Mouse (Mus musculus): Measurements from ENCODE around the gene Il5.

The Il5 gene

DNA sequence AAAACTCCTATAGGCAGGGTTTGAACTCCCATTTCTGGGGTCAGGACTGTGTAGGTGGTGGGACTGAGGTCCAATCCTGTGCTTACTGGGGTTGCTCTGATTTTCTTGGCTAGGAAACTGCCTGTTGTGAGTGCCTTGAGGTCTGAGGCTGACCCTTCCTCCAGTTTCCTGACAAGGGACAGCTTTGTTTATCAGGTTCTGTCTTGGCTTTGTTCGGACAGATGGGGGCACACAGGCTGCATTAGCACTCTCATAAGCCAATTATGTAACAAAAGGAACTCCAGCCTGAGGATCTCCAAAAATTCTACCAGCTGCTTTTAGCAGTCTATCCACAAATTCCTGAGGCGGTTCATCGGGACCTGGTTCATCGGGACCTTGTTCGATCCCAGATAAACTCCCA is 21.8 kb downstream of the Il5 start:
- no peak for DNase-seq (ENCODE audit: low read depth)

DNA sequence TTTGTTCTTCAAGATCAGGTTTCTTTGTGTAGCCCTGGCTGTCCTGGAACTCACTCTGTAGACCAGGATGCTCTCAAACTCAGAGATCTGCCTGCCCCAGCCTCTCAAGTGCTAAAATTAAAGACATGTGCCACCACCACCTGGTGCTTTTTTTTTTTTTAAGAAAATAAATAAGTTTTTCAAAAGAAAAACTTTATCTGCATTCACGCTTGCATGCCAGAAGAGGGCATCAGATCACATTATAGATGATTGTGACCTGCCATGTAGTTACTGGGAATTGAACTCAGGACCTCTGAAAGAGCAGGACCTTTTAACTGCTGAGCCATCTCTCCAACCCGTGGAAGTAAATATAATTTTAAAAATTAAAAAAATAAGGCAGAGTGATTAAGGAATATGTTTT is 24.7 kb downstream of the Il5 start:
- DNase-seq (ENCODE audit: low read depth), result no peak

DNA sequence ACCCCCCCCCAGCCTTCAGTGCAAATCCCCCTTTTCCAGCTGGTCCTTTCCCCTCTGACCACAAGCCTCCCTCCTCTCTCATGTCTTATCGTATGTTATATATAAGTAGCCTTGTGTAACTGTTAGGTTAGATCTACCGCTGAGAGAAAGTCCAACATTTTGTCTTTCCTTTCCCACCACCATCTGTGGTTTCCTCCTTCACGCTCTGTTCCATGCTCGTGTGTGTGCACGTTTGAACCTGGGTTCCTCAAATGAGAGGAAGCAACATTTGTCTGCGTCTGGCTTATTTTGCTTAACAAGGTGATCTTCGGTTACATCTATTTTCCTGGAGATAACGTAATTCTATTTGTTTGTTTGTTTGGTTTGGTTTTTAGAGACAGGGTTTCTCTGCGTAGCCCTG is 27.4 kb downstream of the Il5 start:
- peak; percentile 65 for DNase-seq (ENCODE audit: low read depth)

DNA sequence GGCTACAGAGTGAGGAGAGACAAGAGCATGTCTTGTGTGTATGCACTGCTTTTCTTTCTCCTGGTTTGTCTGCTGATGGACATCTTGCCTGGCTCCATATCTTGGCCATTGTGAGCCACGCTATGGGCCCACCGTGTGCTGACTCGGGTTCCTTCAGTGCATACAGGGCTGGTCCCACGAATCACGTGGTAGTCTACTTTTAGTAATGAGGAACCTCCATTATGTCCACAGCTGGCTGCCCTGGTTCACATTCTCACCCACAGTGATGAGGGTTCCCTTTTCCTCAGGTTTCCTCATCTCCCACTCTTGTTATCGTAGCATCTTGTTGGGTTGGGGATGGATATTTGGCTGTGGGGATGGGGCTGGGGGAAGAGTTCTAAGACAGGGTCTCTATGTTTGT is 28.0 kb downstream of the Il5 start:
- no peak for DNase-seq (ENCODE audit: low read depth)

DNA sequence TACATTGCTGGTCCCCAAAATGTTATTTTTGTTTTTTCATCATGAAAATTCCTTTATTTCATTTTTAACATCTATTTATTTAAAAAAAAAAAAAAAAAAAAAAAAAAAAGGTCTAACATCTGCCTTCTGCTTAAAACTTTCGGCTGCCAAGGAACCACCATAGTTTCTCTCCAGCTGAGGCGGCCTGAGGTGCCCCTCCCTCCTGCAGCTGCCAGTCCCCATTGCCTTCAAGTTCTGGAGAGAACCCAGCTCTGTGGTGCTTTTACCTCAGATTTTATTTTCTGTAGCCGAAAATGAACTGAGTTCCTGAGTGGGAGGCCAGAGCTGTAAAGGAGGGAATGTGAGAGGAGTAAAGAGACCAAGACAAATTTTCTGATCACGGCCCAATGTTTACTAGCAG is 28.7 kb downstream of the Il5 start:
- no peak for DNase-seq (ENCODE audit: low read depth)

DNA sequence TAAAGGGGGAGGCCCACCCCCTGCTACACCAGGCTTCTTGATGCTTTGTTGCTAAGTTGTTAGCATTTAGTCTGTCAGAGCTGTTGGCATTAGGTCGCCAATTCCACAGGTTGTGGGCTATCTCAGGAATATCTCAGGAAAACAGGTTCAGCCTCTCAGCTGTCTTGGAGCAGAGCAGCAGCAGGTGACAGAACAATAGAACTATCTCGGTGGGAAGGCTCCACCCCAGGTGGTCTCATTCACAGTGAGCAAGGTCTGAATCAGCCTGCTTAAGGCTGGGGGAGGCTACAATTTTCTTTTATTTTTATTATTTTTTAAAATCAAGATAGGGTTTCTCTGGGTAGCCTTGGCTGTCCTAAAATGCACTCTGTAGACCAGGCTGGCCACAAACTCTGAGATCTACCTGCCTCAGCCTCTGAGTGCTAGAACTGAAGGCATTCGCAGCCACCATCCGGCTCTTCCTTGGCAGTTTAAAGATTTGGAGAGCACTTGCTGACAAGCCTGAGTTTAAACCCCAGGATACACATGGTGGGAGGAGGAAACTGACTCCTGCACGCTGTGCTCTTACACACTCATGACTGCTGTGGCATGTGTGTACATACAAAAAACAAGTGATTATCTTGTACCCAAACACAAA is 29.2 kb downstream of the Il5 start:
- DNase-seq (ENCODE audit: low read depth), result no peak

DNA sequence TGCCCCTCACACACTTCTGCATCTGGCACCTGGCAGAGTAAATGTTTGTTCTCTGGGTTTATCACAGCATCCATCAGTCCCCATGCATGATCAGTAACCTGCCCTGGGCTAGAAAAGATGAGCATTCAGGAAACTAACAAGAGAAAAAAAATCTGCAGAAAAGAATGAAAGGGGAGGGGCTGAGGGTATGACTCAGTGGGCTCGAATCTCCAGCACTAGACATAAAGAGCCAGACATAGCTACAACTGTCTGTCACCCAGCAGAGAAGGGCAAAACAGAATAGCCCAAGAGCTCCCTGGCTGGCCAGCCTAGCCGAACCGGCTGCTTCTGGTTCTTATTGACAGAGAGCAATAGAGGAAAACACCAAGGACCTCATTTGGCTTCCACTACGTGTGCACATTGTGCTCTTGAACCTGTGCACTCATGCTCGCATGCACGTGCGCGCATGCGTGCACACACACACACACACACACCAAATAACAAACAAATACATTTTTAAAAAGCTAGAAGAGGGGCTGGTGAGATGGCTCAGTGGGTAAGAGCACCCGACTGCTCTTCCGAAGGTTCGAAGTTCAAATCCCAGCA is 34.5 kb downstream of the Il5 start:
- no peak for DNase-seq (ENCODE audit: low read depth)

DNA sequence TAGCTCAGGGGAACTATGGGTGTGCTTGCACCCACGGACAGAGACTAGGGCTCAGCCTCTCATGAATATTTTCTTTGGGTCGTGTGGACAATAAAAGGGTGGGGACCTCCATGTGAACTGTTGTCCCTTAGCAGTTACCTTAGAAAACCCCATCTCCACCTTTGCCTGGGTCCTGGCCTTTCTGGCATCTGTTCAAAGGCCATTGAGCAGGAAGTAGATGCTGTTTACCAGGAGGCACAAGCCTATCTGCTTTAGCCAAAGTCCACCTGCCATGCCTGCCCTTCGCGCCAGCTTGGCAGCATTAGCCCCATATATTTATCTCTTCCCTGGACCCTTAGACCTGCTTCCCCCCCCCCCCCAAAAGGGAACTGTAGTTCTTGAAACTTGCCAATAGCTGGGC is 37.0 kb downstream of the Il5 start:
- DNase-seq (ENCODE audit: low read depth), result no peak

DNA sequence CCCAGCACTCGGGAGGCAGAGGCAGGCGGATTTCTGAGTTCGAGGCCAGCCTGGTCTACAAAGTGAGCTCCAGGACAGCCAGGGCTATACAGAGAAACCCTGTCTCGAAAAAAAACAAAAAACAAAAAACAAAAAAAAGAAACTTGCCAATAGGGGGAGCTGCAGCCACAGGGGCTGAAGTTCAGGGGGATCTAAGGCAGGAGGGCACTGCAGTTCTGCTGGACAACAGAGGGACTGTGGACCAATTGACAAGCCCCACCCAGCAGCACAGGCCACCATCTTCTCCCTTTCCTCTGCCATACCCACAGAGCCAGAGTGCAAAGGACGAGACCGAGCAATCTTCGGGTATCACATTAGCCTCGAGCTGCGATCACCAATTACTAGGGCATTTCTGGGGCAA is 37.4 kb downstream of the Il5 start:
- peak; percentile 82 for DNase-seq (ENCODE audit: low read depth)

DNA sequence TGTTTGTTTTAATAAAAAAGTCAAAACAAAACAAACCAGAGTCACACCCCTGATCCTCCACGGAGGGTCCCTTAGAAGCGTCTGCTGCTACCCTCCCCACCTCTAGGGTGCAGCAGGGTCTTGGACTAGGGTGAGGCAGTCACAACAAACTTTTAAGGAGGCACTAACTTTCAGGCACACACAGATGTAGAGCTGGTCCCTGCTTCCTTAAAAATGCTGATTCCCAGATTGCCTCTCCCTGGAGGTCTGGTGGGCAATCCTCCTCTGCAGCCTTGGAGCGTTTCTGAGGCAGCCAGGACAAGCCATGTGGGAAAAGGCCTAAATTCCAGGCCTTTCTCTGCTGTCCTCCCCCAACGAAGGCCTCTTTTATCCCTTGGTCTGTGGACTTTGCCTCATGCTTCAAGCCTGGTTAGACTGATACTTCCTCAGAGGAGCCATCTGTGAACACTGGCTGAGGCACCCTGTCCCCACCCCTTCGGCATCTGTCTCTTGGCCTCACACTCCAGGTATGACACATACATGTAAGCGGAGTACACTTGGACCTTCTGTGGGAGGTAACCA is 38.3 kb downstream of the Il5 start:
- no peak for DNase-seq (ENCODE audit: low read depth)

DNA sequence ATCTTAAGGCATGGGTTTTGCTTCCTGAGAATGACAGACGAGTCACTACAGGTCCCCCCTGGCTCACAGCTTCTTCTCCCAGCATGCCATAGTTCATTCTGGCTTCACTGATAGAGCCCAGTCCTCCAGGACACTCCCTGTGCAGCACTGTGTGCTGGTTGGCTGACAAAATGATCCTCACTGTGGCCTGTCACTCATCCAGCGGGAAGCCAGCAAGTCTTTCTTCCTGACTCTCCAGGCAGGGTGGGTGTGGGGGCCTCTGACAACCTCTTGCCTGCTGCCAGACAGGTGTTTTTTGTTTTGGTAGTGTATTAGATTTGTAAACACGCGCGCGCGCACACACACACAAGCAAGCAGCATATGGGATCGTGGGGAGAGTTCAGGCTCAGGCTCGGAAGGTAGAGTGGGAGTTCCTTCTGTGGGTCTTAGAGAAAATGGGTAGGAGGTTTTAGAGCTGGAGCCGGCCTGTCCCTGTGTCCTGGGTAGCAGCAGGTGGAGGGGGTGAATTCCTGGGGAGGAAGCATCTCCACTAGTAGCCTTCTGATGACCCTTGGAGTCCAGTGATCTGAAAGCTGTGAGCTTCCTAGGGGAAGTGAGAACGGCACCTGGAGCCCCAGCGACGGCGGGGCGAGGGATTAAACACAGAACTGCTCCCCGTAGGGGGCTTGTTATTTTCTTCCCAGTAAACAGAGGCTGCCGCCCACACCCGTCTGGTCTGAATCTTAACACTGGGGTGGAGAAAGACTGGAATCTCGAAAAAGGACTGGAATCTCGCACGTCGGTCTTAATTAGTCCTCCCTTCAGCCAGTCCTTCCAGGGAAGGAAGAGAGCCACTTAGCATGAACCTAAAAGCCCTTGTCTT is 39.2 kb downstream of the Il5 start:
- no peak for DNase-seq (ENCODE audit: low read depth)

DNA sequence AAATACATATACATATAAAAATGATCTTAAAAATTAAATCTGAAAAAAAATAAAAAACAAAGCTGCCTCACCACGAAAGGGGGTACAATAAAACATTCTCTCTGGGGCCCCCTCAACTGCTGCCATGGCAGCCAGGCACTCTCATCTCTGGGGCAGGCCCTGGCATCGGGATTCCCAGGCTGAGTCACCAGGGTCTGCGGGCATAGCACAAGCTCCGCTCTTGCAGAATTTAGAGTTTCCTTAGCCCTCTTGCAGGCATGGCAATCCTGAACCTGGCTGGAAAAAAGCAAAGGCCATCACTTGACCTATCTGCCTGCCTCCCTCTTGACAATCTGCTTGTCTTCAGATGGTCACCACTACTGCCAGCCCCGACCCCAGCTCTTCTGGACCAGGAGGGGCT is 40.7 kb downstream of the Il5 start:
- no peak for DNase-seq (ENCODE audit: low read depth)

DNA sequence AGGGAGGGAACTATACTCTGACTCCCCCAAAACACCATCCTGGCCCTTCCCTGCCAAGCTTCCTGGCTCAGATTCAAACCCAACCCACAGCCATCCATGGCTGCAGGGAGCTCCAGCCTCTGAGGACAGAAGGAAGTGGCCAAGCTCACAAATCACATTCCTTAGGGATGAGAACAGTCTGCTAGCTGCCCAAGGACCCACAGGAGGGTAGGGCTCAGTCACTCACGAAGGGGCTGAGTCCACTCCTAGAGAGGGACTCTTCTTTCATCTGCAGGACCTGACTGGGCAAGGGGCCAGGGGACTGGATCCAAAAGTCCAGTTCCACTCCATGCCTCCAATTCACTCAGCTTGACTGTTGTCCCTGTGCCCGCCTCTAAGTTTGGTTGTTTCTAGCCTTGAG is 41.2 kb downstream of the Il5 start:
- DNase-seq (ENCODE audit: low read depth), result no peak

DNA sequence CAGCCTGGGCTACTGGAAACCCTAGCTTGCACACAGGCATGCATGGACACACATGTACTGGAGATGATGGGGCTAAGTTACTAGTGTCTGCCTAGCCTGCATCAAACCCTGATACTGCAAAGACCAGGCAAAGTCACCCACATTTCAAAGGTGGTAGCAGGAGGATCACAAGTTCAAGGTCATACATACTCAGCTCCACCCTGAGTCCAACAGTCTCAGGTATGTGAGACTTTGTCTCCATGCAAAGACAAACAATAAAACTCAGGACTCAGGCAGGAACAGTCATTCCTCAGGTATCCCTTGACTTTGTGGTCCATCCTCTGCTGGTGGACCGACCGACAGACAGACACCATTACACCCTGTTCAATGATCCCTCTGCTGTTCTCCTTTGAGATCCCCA is 41.8 kb downstream of the Il5 start:
- DNase-seq (ENCODE audit: low read depth), result no peak

DNA sequence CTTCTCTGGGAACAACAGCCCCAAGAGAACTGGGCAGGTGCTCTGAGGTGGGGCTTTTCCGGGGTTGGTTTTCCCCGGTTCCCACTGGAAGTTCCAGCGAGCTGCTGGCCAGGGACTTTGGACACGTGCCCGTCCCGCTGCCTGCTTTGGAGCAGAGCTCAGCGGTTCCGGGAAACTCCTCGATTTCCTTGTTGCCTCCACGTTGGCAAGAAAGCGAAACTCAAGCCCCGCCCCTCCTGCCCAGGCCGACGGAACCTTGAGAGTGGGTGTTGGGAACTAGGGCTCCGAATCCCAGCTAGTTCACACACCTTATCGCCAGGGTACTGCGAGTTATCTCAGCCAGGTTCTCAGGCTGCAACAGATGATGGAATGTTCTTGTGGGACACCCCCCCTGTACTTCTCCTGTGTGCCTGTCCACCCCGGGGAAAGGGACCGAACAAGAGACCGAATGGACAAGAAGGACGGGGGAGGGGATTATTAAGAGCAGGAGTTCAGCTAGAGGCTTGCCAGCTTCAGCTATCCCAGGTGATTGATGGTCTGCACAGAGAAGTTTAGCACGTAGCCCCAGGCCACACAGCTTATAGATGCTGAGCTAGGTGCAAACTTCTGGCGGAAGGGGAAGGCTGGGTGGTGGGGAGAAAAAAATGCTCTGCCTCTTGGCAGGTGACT is 42.4 kb downstream of the Il5 start:
- DNase-seq (ENCODE audit: low read depth), result peak; percentile 84

DNA sequence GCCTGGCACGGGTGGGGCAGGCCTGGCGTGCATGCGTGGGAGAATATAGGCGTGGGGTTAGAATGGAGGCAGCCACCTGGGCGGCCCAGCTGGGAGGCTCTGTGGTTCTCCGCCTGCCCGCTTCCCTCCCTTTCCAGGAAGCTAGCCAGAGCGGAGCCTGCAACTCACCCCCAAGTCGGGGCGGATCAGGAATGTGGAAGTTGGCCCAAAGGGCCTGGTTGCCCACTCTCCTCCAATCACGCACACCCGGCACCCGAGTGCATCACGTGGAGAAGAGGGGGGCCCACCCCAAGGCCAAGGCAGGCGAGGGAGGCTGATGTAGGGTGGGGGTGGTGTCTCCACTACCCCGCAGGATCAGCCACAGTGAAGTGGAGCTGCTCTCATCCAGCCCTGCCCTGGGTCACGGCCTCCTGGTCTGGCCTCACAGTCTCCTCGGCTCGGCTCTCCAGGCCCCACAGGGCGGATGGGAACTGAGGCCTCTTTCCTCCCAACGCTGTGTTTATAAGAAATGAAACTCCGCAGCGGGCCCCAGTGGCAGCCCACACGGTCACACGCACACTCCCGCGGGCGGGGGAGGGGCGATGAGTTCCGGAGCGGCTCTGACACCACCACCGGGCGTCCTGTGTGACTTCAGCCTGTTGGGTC is 43.0 kb downstream of the Il5 start:
- peak; percentile 90 for DNase-seq (ENCODE audit: low read depth)

DNA sequence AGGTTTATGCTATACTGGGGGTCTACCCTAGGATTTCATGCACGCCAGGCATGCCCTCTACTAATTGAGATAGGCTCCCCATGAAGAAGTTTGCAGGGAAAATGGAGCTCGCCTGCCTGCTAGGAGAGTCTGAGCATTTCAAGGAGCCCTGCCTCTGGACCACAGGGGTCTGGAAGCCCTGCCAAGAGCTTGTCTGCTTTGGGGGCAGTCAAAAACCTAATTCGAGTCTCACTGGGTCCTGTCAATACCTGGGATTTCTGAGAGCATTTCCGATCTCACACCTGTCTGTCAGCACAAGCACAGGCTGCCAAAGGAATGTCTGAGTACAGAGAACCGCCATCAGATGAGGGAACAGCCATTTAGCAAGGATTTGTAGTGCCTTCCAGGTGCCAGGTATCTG is 44.0 kb downstream of the Il5 start:
- no peak for DNase-seq (ENCODE audit: low read depth)

DNA sequence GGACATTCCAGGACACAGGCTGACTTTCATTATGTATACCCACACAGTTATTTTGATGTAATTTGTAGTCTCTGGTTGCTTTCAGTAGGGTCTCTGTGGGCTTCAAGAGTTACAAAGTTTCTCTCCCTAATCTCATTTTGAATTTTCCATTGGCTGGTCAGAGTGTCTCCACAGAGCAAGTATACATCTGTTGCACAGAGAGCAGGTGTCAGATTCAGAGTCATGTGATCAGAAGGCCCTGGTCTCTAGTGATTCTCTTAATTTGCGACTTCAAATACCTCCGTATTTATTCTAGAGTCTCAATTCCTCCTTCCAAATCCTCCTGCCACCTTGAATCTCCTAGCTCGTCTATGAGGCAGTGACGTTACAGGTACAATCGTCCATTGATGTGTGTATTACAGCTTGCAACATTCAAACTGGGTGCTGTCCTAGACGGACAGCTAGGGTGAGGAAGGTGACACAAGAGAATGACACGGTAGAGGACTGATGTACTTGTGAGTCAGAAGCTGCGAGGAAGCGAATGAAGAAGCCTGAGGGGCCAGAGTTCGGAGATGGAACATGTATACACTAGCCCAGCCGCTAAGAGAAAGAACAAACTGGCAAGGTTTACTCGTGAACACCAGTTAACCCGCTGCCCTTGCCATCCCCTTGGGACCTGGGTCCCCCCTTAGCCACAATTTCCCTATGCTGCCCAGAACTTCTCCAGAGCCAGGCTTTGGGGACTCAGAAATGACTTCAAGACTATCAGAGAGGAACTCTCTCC is 48.0 kb downstream of the Il5 start:
- DNase-seq (ENCODE audit: low read depth), result no peak

DNA sequence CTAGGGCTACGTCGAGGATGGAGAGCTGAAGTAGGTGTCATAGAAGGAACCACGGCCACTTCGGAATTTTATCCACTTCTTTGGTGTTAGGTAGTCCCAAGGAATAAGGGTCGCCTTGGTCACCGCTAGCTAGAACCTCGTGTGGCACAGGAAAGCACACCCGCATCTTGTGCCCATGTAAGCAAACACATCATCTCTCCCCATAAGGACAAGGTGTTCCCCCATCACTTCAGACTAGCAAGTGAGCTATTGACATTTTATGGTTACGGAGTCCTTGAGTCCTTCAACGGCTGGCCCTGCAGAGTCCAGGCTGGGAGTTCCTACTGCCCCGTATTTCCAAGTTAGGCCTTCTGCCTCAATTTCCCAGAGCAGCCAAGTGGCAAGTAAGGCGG is 48.6 kb downstream of the Il5 start:
- DNase-seq (ENCODE audit: low read depth), result no peak

DNA sequence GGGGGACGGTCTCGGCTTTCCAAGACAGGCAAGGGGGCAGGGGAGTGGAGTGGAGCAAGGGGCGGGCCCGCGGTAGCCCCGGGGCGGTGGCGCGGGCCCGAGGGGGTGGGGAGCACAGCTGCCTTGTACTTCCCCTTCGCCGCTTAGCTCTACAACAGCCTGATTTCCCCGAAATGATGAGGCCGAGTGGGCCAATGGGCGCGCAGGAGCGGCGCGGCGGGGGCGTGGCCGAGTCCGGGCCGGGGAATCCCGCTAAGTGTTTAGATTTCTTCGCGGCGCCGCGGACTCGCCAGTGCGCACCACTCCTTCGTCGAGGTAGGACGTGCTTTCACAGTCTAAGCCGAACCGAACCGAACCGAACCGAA is 49.1 kb downstream of the Il5 start, which contains the start of gene Irf1:
Gene Irf1 (plus strand): TSS at position 255 of the 365 bp plus-strand sequence.
- peak; percentile 95 for DNase-seq (ENCODE audit: low read depth)

DNA sequence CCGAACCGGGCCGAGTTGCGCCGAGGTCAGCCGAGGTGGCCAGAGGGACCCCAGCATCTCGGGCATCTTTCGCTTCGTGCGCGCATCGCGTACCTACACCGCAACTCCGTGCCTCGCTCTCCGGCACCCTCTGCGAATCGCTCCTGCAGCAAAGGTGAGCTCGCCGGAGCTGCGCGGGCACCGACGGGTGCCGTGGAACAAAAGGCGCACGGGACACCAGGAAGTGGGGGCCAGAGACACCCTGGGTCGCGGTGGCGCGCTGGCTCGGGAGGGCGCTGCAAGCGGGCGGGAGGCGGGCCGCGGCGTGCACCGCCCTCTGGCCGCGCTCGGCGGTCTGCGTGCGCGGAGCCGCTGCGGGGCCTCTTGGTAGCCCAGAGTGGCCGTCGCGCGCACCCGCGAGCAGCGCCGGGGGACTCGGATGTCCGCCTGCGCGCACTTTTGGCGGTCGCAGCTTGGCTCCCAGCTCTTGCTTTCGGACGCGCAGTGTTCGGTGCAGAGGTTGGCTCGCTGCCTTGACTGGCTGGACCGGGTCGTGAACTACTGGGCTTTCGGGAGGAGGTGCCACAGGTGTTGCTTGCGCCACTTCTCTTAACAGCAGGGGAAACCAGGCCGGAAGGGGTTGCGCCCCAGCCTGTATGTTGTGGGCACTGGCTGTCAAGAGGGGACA is 49.7 kb downstream of the Il5 start:
- peak; percentile 79 for DNase-seq (ENCODE audit: low read depth)

Measured in 416B (cell line).